Mouse (Mus musculus): ENCODE results near the gene 1700025G04Rik. TPM values are rescaled to one million over a fixed set of nuclear protein-coding genes. Genes with fewer than 3 reads are reported as not detected.
"Not testable (repeated sequence)": the region's sequence is repeated elsewhere in the genome, so short reads cannot be mapped to it uniquely, and the experiment has no call there.

The 1700025G04Rik gene
- total RNA-seq, 2 experiments from 2014 or later: 70.0 to 76.7 TPM

- intact Hi-C loops (cut with DNase I): no loop called here
- no peak for DNase-seq (ENCODE audit: low spot score in 2 of 2)
Observed at GRCm38 (mm10) chr1:151845926-151846782, 243.8 kb downstream of the 1700025G04Rik start.

GRCm38 (mm10) chr1:151845252-151845832 lies 244.6 kb downstream of the 1700025G04Rik start:
- intact Hi-C loops (cut with DNase I): no loop called here

GRCm38 (mm10) chr1:151840345-151840744 lies 249.6 kb downstream of the 1700025G04Rik start:
- intact Hi-C loops (cut with DNase I); DNase-seq (ENCODE audit: low spot score in 2 of 2): not testable (repeated sequence)

More at GRCm38 (mm10) chr1:151845252-151845832, 244.6 kb downstream of the 1700025G04Rik start:
- no peak for DNase-seq (ENCODE audit: low spot score in 2 of 2)

- no peak for DNase-seq (ENCODE audit: low spot score in 2 of 2)
- intact Hi-C loops (cut with DNase I): no loop called here
Observed at GRCm38 (mm10) chr1:151835261-151835660, 254.7 kb downstream of the 1700025G04Rik start.

GRCm38 (mm10) chr1:151831791-151832190 lies 258.1 kb downstream of the 1700025G04Rik start:
- no peak for DNase-seq (ENCODE audit: low spot score in 2 of 2)
- intact Hi-C loops (cut with DNase I): no loop called here

GRCm38 (mm10) chr1:151825065-151825464 lies 264.9 kb downstream of the 1700025G04Rik start:
- peak in 1 of 2 experiments; percentile 17 for DNase-seq (ENCODE audit: low spot score in 2 of 2)
- intact Hi-C loops (cut with DNase I): no loop called here

- intact Hi-C loops (cut with DNase I): loop anchor here (1.0 to 5.0 kb wide), 3 partner anchors 267 to 549 kb away; no protein-coding TSS in a partner anchor
- peak; percentile 73 to 86 for DNase-seq (ENCODE audit: low spot score in 2 of 2)
Observed at GRCm38 (mm10) chr1:151820457-151820856, 269.5 kb downstream of the 1700025G04Rik start.

- no peak for DNase-seq (ENCODE audit: low spot score in 2 of 2)
- intact Hi-C loops (cut with DNase I): no loop called here
Observed at GRCm38 (mm10) chr1:151819190-151819589, 270.7 kb downstream of the 1700025G04Rik start.

GRCm38 (mm10) chr1:151816051-151816450 lies 273.9 kb downstream of the 1700025G04Rik start:
- intact Hi-C loops (cut with DNase I): no loop called here

GRCm38 (mm10) chr1:151812004-151812712 lies 277.8 kb downstream of the 1700025G04Rik start:
- DNase-seq (ENCODE audit: low spot score in 2 of 2): no peak
- intact Hi-C loops (cut with DNase I): no loop called here

More at GRCm38 (mm10) chr1:151816051-151816450, 273.9 kb downstream of the 1700025G04Rik start:
- no peak for DNase-seq (ENCODE audit: low spot score in 2 of 2)

GRCm38 (mm10) chr1:151811456-151811855 lies 278.5 kb downstream of the 1700025G04Rik start:
- intact Hi-C loops (cut with DNase I): no loop called here
- no peak for DNase-seq (ENCODE audit: low spot score in 2 of 2)

- no peak for DNase-seq (ENCODE audit: low spot score in 2 of 2)
- intact Hi-C loops (cut with DNase I): no loop called here
Observed at GRCm38 (mm10) chr1:151810628-151811421, 279.1 kb downstream of the 1700025G04Rik start.

GRCm38 (mm10) chr1:151807286-151807685 lies 282.6 kb downstream of the 1700025G04Rik start:
- intact Hi-C loops (cut with DNase I): no loop called here

GRCm38 (mm10) chr1:151802795-151803194 lies 287.1 kb downstream of the 1700025G04Rik start:
- DNase-seq (ENCODE audit: low spot score in 2 of 2); intact Hi-C loops (cut with DNase I): not testable (repeated sequence)

More at GRCm38 (mm10) chr1:151807286-151807685, 282.6 kb downstream of the 1700025G04Rik start:
- DNase-seq (ENCODE audit: low spot score in 2 of 2): no peak
